Comparison of ENCODE assay signal across 2 mouse cellular contexts in genomic region chr11:97775808-97776496, GRCm38 (mm10).
TF ChIP-seq lines count a peak whose summit lies in the region.

Gene 1700001P01Rik, minus strand, starts transcription at chr11:97775918.

TF ChIP-seq in CH12.LX, 34 proteins besides CTCF, POLR2A, EP300 and RAD21 (continued from another document):
- TF ChIP-seq NELFE (IDR thresholded peaks at IDR 0.05; ENCODE audit: low read depth, low read length) (no peak), JUN (IDR thresholded peaks at IDR 0.05; ENCODE audit: insufficient read depth, low read depth, low read length) (no peak), MAFK (IDR thresholded peaks at IDR 0.05; ENCODE audit: insufficient replicate concordance, low read length) (no peak), ETS1 (conservative IDR thresholded peaks at IDR 0.05; ENCODE audit: low read depth, low read length) (no peak), USF2 (conservative IDR thresholded peaks at IDR 0.05; ENCODE audit: low read depth, low read length) (no peak), MYC (IDR thresholded peaks at IDR 0.05; ENCODE audit: low read depth, low read length) (peak; percentile 3; the same call in 1 of the 2 replicates), ELF1 (IDR thresholded peaks at IDR 0.05; ENCODE audit: low read depth, low read length) (no peak), JUND (conservative IDR thresholded peaks at IDR 0.05; ENCODE audit: low read depth, low read length) (no peak), E2F4 (IDR thresholded peaks at IDR 0.05; ENCODE audit: insufficient replicate concordance, low read depth, low read length) (no peak), MAX (IDR thresholded peaks at IDR 0.05; ENCODE audit: low read length) (no peak), SIN3A (IDR thresholded peaks at IDR 0.05; ENCODE audit: low read length) (no peak)
TF ChIP-seq in CH12.LX: peak in this region for 2.

TF ChIP-seq in MEL, 35 proteins besides CTCF, POLR2A, EP300 and RAD21 (continued from another document):
- TF ChIP-seq GABPA (IDR thresholded peaks at IDR 0.05; ENCODE audit: low read depth, low read length): no peak
- no peak for TF ChIP-seq BHLHE40 (IDR thresholded peaks at IDR 0.05; ENCODE audit: borderline replicate concordance, low read depth, low read length)
- 0 out of 2 replicates have a peak, but pooled peaks have one; percentile 90 for TF ChIP-seq POLR2AphosphoS5 (IDR thresholded peaks at IDR 0.05; ENCODE audit: borderline replicate concordance, low read depth, low read length)
- 0 out of 2 replicates have a peak, but pooled peaks have one; percentile 1 for TF ChIP-seq SMC3 (IDR thresholded peaks at IDR 0.05; ENCODE audit: low read depth, low read length)
- TF ChIP-seq MAX (IDR thresholded peaks at IDR 0.05; ENCODE audit: low read length): no peak
- TF ChIP-seq GATA1 (IDR thresholded peaks at IDR 0.05; ENCODE audit: low read depth, low read length): peak; percentile 23; the same call in 1 of the 2 replicates
- TF ChIP-seq MEF2A (IDR thresholded peaks at IDR 0.05; ENCODE audit: extremely low read depth, insufficient replicate concordance, low read depth, low read length, poor library complexity, severe bottlenecking): 0 out of 2 replicates have a peak, but pooled peaks have one; percentile 7
